Mouse (Mus musculus) CD4-positive helper T cell, adult 2 months (primary cell): ENCODE measurements around the gene Rfxank.
A peak's percentile ranks its signal among the peaks of the same experiment; 100 is the strongest.

Experiments
- DNase-seq: peaks from one replicate; pipeline ENCODE4 v3.0.0-alpha.2; 2012; ENCODE audit warnings: low read depth, missing footprints, low spot score

The Rfxank gene

GRCm38 (mm10) chr8:70139026-70139857, at the start of gene Rfxank, which contains the start of the genes Borcs8 and Mef2b:
TSS of gene Rfxank (minus strand) at chr8:70139154.
TSS of gene Borcs8 (plus strand) at chr8:70139499.
TSS of gene Mef2b (plus strand) at chr8:70139711.
- DNase-seq, result peak; percentile 99

- no peak for DNase-seq
These were observed 49.8 kb upstream of the Rfxank start for GRCm38 (mm10) chr8:70188707-70189106.

GRCm38 (mm10) chr8:70183194-70183593, 44.2 kb upstream of the Rfxank start:
- DNase-seq, result no peak

- DNase-seq, result no peak
These were observed 42.9 kb upstream of the Rfxank start for GRCm38 (mm10) chr8:70181903-70182252.

- no peak for DNase-seq
These were observed 42.4 kb upstream of the Rfxank start for GRCm38 (mm10) chr8:70181212-70181902.

GRCm38 (mm10) chr8:70179082-70179481, 40.1 kb upstream of the Rfxank start:
- peak; percentile 34 for DNase-seq

- DNase-seq, result no peak
These were observed 39.3 kb upstream of the Rfxank start for GRCm38 (mm10) chr8:70178231-70178630.

GRCm38 (mm10) chr8:70174079-70174478, 35.1 kb upstream of the Rfxank start:
- no peak for DNase-seq

- DNase-seq, result no peak
These were observed 34.4 kb upstream of the Rfxank start for GRCm38 (mm10) chr8:70173320-70173719.

GRCm38 (mm10) chr8:70172043-70172681, 33.2 kb upstream of the Rfxank start, which contains the start of gene Tmem161a:
TSS of gene Tmem161a (plus strand) at chr8:70172356.
- DNase-seq, result peak; percentile 91

GRCm38 (mm10) chr8:70171240-70171639, 32.3 kb upstream of the Rfxank start:
- no peak for DNase-seq

- DNase-seq, result no peak
These were observed 31.8 kb upstream of the Rfxank start for GRCm38 (mm10) chr8:70170748-70171147.

- DNase-seq, result no peak
These were observed 31.2 kb upstream of the Rfxank start for GRCm38 (mm10) chr8:70170116-70170515.

- DNase-seq, result peak; percentile 79
These were observed 27.7 kb upstream of the Rfxank start for GRCm38 (mm10) chr8:70166504-70167110.

- DNase-seq, result no peak
These were observed 24.4 kb upstream of the Rfxank start for GRCm38 (mm10) chr8:70163316-70163715.

GRCm38 (mm10) chr8:70160015-70160414, 21.1 kb upstream of the Rfxank start:
- peak; percentile 57 for DNase-seq

GRCm38 (mm10) chr8:70159211-70159610, 20.3 kb upstream of the Rfxank start:
- no peak for DNase-seq

GRCm38 (mm10) chr8:70158069-70158853, 19.3 kb upstream of the Rfxank start:
- peak; percentile 88 for DNase-seq

- no peak for DNase-seq
These were observed 18.4 kb upstream of the Rfxank start for GRCm38 (mm10) chr8:70157240-70157800.

GRCm38 (mm10) chr8:70152537-70153257, 13.7 kb upstream of the Rfxank start:
- peak; percentile 81 for DNase-seq
